Mouse (Mus musculus) left cerebral cortex, postnatal 10 days (tissue): ENCODE data around the gene Col24a1. TPM values are rescaled to one million over a fixed set of nuclear protein-coding genes. Genes with fewer than 3 reads are reported as not detected.

Experiments used
- DNase-seq, 2 experiments: peaks; one replicate each; pipeline ENCODE4 v3.0.0; 2021 to 2022; ENCODE audit warnings: low spot score in 2 of 2, mixed read lengths in 1 of 2; ENCODE audit errors: extremely low spot score in 1 of 2
- intact Hi-C: fragments of 180-260 bp; cut with DNase I; formaldehyde crosslinking; loops from one replicate; pipeline ENCODE4 v1.15.1; 2025
- total RNA-seq, 2 experiments: library from RNA; stranded (reverse); gene quantifications; 2 replicates each; pipeline ENCODE4 v1.2.3; 2021

Col24a1 gene
- total RNA-seq, 2 experiments from 2014 or later, result 5.4 to 6.6 TPM

- no peak for DNase-seq
- intact Hi-C loops, result no loop called here
These were observed 47.7 kb downstream of the Col24a1 start for GRCm38 (mm10) chr3:145339851-145340499.

- intact Hi-C loops, result no loop called here
- no peak for DNase-seq
These were observed 56.4 kb downstream of the Col24a1 start for GRCm38 (mm10) chr3:145348690-145349089.

DNA sequence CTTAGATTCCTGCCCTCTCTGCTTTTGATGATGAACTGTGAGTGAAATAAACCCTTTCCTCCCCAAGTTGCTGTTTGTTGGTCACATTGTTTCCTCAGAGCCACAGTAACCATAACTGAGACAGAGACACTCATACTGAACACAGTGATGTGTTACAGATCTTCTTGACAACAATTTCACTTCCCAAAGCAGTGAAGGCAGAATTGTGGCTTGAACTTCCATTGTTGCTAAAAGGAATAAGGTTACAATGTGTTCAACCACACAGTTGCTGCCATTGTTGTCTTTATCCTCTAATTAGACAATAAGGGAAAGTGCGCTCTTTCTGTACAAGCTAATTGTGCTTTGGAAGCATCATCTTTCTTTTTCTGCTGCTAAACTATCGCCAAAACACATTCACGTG, 61.7 kb downstream of the Col24a1 start:
- intact Hi-C loops, result no loop called here
- no peak for DNase-seq

DNA sequence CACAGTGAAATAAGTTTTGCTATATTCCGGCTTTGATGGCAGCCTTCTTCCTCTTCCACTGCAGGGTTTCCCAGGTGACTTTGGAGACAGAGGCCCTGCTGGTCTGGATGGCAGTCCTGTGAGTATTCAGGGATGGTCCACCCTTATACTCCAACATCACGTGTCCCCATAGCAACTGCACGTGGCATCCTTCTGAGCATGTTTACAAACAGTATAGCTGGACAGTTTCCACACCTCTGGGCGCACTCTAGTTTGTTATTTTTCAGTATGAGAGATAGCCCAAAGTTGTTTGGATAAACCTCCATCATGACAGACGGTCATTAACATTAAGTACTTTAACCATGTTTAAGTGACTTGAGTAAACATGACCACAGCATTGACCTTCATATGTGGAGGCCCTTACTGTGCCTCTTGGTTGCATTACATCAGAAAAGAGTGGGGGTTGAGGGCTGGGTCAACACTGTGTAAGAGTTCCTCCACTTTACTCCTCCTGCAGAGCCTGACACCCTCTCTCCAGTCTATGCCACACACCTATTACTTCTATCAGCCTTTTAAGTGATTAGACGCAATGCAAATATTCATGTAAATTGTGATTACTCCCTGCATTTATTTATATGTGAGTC, 64.7 kb downstream of the Col24a1 start:
- intact Hi-C loops, result no loop called here
- DNase-seq, result no peak

GRCm38 (mm10) chr3:145365227-145365626, 73.0 kb downstream of the Col24a1 start:
- intact Hi-C loops, result no loop called here
- DNase-seq, result no peak

- intact Hi-C loops, result no loop called here
- DNase-seq, result no peak
These were observed 75.0 kb downstream of the Col24a1 start for GRCm38 (mm10) chr3:145367176-145367717.

GRCm38 (mm10) chr3:145376298-145376697, 84.0 kb downstream of the Col24a1 start:
- intact Hi-C loops, result no loop called here
- no peak for DNase-seq

DNA sequence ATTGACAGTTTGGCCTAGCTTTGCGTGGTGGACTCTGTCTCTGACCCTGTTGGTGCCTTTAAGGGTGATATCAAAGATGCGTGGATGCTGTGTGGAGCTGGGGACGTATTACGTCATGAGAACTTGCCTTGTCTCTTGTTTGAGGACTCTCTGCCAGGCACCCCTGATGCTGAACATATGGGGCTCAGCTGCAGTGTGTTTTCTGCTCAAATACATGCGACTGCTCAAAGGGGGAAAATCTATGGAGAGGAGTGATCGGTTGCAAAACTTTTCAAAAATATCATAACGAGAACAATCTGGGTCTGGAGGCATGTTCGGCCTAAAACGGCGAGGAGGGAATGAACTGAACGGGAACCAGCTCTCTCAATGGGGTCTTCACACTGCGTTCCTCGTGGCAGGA, 90.8 kb downstream of the Col24a1 start:
- peak in 1 of 2 experiments; percentile 5 for DNase-seq

GRCm38 (mm10) chr3:145386434-145386833, 94.2 kb downstream of the Col24a1 start:
- intact Hi-C loops, result no loop called here
- no peak for DNase-seq

More for the DNA sequence above, 90.8 kb downstream of the Col24a1 start:
- intact Hi-C loops, result no loop called here

DNA sequence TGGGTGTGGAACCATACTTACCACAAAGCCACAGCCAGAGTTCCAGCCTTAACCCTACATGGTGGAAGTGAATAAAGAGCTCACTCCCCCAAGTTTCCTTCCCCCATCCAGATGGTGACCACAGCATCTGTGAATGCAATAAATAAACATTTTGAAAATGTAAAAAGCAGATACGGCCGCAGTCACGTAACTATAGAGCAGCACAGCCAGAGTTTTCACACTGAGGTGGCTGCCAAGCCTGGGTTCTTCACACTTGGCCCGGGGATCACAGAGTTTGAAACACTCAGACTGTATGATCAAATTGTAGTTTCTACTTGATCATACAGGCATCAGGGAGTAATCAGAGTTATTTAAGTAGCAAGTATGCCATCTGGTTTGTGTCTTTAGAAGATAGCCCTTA, 98.4 kb downstream of the Col24a1 start:
- no peak for DNase-seq
- intact Hi-C loops, result no loop called here

DNA sequence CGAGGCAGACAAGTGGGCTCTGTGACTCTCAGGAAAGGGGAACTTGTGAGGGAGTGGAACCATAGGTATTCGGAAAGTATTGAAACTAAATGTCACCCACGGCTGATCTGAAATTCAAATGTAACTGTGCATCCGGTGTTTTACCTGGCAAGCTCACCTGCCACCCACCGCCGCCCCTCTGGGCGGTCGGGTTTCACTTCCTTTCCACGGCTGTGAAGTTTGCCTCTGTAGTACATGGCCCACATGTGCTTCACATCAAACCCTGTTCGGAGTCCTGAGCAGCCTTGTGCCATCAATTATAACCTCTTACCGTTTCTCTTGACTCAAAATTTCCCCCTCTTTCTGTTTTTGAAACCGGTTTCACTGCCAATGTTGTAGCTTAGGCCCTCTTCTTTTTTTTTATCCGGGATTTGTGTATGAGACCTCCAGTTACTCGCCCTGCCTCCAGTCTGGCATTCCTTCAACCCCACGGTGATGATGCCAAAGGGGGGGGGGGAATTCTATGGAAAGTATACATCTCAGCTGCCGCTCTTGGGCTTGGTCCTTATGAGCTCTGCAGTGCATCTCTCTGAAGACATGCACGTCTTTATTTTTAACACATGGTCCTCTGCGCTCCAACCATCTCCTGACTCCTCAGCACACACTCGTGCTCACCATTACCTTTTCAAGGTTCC, 99.9 kb downstream of the Col24a1 start:
- intact Hi-C loops, result no loop called here
- DNase-seq, result no peak

DNA sequence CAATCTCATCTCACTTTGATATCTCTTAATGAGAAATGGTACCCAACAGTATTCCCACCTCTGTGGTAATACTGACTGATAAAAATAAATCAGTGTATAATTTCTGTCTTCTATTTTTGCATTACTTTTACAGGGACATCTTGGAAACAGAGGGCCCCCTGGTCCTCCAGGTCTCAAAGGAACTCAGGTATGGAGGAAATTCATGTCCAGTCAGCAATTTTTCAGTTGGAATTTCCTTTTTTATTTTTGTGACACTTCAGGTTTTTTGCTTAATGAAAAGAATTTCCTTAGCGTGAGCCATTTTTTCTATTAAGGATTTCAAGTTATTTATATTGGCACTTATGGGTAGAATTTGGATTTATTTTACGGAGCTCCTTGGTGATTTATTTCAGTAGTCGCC, 106.9 kb downstream of the Col24a1 start:
- DNase-seq, result no peak
- intact Hi-C loops, result no loop called here

- DNase-seq, result no peak
- intact Hi-C loops, result no loop called here
These were observed 110.0 kb downstream of the Col24a1 start for GRCm38 (mm10) chr3:145402257-145402656.

GRCm38 (mm10) chr3:145402994-145403393, 110.7 kb downstream of the Col24a1 start:
- DNase-seq, result no peak
- intact Hi-C loops, result no loop called here

DNA sequence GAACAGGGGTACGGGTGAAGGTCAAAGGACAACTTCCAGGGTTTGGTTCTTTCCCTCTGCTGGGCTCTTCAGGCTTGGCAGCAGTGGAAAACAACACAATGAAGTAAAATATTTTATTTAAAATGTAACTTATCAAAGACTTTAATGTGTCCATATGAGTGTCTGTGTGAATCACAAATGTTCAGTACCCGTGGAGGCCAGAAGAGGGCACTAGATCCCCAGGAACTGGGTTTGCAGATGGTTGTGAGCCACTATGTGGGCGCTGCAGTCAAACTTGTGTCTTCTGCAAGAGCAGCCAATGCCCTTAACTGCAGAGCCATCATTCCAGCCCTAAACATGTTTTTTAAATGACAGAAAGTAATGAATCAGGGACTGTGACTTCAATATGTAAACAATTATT, 115.8 kb downstream of the Col24a1 start:
- intact Hi-C loops, result no loop called here
- DNase-seq, result no peak

DNA sequence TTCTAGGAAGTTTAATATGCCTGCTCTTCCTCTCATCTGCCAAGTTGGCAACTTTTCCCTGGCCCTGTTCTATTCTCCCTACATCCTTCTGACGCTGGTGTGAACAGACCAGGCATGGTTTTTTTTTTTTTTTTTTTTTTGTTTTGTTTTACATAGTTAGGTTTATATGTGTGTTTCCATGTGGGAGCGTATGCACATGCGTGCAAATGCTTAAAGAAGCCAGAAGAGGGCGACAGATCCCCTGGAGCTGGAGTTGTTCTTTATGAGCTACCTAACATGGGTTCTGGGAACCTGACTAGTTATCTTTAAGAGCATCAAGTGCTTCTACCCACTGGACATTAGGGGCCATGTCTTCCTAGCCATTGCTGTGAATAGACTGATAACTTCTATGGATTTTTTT, 119.9 kb downstream of the Col24a1 start:
- intact Hi-C loops, result no loop called here
- no peak for DNase-seq

DNA sequence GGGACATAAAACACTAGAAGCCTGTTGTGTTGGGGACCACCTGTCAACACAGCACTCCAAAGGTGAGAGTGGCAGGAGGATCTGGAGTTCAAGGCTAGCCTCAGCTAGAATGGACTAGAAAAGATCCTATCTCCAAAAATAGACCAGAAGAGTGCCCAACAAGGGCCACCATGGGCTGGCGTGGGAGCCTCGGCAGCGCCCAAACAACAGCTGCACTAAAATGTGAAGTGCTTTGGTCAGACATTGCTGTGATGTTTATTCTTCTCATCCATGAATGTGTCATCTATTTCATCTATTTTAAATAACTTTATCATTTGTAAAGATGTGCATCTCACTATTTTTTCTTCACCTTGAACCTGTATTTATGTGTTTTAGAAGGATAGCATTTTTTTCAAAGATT, 122.1 kb downstream of the Col24a1 start:
- no peak for DNase-seq
- intact Hi-C loops, result no loop called here

DNA sequence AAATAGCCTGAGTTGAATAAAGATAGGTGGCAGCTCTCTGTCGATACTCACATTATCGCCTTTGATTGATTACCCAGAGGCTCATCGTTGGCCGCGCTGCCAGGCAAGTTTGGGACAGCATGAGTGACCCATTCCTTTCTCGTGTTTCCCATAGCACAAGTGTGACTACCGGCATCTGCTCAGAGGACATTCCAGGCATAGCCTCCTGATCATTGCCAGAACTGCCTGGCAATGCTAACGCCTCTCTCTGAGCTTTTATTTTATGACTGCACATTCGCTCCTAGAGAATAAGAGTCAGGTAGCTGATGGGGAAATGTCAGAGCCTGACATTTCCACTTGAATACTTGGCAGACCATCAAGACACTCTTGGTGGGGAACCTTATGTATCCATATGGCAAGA, 125.5 kb downstream of the Col24a1 start:
- intact Hi-C loops, result no loop called here
- DNase-seq, result no peak

DNA sequence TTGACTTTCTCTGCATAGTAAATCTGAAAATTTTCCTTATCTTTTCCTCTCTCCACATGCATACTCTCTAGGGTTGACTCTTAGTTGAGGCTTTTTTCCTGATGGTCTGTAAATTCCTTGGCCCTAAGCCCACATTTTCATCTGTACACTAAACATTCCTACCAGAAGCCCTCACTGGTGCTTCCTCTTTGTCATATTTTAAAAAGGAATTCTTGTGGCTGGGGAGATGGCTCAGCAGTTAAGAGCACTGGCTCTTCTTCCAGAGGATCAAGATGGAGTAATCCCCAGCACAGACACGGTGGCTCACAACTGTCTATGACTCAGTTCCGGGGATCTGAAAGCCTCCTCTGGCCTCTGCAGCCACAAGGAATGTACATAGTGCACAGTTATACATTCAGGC, 128.1 kb downstream of the Col24a1 start:
- no peak for DNase-seq
- intact Hi-C loops, result no loop called here

GRCm38 (mm10) chr3:145422044-145422443, 129.8 kb downstream of the Col24a1 start:
- intact Hi-C loops, result no loop called here
- DNase-seq, result no peak
